Mouse (Mus musculus) heart, adult 9 months (tissue): ENCODE data around the gene Fgf16.
A peak's percentile ranks its signal among the peaks of the same experiment; 100 is the strongest.

ENCODE experiments used
- DNase-seq, 2 experiments: peaks; one replicate each; pipeline ENCODE4 v3.0.0; 2022; ENCODE audit warnings: low spot score in 2 of 2

Fgf16 gene

DNA sequence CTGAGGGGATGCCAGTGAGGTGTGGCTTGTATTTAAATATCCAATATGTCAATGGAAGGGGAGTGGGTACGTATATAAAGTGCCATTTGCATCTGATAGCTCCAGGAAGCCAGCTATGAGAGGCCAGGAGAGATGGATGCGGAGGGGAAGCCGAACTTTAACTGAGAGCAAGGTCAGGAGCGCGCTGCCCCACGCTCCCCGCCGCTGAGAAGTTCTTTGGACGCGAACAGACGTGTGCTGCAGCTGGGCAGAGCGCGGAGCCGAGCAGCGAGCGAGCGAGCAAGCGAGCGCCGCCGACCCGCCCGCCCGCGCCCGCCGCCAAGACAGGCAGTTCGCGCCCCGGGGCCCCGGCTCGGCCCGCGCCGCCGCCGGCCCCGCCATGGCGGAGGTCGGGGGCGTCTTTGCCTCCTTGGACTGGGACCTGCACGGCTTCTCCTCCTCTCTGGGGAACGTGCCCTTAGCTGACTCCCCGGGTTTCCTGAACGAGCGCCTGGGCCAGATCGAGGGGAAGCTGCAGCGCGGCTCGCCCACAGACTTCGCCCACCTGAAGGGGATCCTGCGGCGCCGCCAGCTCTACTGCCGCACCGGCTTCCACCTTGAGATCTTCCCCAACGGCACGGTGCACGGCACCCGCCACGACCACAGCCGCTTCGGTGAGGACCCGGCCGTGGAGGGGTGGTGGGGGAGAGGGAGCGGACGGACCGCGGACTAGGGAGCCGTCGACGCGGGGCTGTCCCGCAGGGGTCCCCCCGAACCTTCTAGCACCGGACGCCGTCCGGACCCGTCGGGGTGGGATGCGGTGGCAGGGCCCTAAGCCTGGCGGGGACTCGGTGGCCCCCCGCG, at the start of gene Fgf16:
Gene Fgf16, plus strand, starts transcription at position 118 of the 843 bp plus-strand sequence.
- DNase-seq = peak in 1 of 2 experiments; percentile 2

DNA sequence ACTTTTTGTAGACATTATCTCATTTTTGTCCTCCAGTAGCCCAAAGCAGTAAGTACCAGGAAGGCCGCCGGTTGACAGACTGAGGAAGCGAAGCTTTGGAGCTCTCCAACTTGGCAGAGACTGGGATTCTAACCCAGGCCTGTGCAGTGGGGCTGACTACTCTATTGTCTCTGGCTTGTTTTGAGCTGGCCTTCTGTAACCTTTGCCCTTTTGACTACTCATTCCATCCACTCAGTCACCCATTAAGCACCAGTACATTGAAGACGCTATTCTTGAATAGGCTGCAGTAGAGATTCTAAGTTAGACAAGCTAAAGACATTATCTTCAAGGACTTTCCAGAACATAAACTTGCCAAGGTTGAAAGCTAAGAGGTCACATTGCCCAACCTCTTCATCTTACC, 49.3 kb upstream of the Fgf16 start:
- no peak for DNase-seq

DNA sequence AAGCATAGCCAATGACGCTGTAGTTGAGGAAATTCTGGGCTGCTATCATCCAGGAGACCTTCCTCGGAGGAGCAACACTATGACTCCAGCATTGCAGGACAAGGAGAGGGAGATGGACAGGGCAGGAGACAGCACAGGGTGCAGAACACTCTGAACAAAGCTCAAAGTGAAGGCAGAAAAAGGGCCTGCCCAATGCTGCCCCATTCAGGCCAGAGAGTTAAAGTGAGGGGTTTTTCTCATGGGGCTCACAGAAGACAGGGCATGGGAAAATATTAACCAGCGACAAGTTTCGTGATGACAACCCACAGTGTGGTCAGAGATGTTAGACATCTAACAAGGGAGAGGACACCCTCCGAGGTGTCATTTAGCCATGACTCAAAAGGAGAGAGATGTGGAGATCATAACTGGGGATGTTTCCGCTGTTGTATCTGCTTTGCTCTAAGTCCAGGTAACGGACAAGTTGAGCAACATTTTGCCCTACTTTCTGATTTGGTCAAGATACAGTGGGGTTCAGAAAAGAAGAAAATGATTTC, 48.2 kb upstream of the Fgf16 start:
- DNase-seq = no peak

DNA sequence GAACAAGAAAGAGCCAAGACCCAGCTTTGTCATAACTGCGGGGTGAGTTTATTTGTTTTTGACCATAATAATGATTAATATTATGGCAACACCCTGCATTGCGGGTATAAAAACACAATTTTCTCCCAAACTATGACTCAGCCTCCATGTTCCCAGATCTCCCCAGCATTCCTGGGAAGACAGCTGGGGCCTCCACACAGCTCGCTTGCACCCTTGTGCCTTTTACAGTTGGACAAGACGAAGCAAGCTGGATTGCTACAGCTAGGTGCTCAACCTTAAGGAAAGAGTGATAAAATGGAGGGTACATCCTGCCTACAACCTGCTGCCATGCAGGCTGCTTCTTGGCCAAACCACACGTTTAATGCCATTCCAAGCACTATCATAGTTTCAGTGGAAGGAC, 45.7 kb upstream of the Fgf16 start:
- DNase-seq = no peak

DNA sequence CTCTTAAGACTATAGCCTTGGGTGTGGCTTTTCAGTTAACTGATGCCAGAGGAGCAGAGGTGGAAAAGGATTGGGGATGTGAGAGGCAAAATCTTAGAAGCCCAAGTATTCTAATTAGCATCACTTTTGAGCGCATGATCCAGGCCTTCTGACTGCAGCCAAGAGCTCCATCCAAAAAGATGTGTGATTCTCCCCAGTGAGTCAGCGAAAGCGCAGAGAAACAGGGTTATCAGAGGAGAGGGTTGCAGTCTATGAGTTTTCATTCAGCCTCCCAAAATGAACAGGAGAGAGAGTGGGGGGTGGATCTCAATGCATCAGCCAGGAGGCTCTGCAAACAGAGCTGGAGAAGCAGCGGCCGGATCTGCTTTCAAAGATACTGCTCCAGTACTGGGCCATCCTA, 45.1 kb upstream of the Fgf16 start:
- DNase-seq = no peak

DNA sequence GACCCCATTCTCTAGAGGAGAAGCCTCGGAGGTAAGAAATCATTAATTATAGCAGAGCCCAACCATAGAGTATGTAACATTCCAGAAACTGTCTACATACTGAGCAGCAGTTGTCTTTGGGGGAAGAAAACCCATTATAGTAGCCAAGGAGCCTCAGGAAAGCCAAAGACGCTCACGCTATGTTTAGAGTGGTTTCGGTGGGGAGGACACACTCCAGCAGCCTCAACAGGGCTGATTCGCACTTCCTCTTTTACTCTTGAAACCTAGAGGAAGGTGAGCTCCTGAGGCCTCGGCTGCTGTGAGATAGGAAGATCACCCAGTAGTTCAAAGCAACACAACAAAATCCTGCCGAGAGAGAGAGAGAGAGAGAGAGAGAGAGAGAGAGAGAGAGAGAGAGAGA, 39.9 kb upstream of the Fgf16 start:
- DNase-seq = no peak

DNA sequence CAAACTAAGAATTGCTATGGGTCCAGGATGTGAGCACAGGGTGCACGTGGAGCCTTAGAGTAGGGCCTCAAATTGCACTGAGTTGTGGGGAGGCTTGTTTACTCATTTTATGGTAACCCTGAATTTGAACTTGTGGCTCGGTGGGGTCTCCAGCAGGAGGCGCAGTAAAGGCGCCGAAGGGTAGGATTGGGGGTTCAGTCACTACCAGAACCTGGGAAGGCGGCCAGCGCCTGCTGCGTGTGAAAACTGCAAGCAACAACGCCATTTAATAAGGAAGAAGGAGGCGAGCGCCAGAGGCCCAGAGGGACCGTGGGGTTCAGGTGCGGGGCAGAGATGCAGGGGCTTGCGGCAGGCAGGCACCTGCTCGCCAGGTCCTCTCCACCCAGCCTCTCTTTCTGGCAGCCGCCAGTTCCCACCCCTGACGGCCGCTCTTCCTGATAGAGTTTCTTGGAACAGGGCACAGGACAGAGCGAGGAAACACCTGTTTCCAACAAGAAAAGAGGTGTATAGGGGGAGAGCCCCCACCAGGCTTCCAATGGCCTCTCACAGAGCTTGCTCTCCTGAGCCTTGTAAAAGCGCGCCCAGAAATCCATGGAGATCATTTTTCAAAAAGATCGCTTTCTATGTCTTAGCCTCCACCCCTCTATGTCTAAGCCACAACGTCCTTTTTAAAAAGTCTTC, 1.1 kb upstream of the Fgf16 start:
- no peak for DNase-seq

DNA sequence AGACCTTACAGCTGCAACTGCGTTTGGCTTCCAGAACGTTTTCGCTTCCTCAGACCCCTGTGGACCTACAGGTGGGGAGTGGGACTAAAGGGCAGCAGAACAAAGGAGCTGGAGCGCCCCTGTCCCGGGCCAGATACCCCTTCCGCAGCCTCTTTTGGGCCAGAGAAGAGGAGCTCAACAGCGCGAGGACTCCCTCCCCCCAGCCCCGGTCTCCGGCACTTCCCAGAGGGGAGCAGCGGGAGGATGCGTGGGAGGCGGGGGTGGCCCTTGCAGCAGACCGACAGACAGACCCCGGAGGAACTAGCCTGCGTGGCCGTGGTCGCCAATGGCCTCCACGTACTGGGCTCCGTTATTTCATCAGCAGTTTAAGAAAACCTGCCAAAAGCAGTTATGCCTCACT, 467 bp upstream of the Fgf16 start:
- peak in 1 of 2 experiments; percentile 28 for DNase-seq

DNA sequence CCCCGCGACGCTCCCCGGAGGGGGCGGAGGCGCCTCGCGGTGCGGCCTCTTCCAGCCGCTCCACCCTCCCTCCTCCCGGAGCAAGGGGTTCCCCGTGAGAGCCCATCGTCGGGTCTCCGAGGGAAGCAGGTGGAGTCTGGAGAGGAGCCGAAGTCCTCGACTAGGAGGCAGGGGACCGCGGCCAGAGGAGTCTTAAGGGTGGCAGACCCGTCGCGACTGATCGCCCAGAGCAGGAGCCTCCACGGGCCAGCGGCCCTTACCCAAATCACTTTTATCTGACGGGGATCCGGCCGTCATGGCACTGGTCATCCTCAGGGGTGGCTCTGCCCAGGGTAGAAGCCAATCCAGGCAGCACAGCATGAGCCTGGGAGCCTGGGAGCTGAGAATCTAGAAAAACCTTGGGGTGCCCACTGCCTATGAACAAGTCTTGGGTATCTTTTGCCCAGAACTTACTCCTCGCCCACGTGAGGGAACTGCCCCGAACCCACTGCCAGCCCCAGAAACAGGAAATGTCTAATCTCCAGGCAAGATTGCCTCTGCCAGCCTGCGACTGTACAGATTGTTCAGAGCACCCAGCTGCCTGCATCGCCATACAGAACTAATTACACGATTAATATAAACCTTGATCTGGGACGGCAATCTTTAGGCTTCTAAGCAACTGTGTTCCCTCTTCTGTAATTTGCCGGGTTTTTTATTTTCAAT, 1.1 kb downstream of the Fgf16 start:
- peak in 1 of 2 experiments; percentile 4 for DNase-seq

DNA sequence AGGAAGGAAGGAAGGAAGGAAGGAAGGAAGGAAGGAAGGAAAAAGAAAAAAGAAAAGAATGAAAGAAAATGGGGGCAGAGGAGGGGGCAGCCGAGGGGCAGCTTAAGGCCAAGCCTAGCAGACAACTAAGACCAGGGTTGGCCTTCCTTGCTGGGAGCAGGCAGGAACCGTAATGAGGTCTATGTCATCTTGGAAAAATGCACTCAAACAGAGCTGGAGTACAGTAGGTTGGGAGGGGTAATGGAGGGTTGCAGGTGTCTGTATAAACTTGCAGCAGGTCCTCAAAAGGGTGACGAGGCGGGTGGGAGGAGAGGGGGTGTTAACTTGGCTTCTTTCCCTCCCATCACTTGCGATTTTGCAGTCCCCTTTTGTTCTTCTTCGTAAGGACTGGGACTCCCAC, 1.9 kb downstream of the Fgf16 start:
- DNase-seq = no peak

DNA sequence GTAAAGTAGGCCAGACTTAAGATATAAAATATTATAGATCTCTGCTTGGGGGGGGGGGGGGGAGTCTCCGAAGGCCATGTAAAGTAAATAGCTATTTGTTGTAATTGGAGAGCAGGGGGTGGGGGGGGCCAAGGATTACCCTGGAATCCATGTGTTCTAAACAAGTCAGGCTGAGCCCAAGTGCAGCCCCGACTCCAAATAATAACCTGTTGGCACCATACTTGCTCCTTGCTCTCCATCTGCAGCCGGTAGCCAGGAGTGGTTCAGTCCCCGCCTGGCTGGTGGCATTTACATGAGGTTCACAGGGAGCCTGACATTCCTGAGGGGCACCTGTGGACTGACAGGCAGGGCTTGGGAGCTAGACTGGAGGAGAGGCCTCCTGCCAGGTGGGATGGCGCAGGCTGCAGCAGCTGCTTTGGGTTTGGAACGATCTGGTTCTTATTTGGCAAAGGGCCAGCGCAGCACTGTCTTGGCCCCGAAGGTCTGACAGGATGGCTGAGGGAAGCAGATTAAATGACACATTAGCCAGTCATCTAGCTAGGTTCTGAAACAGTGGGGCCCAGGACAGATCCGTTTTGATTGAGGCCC, 3.2 kb downstream of the Fgf16 start:
- DNase-seq = peak; percentile 15 to 26

DNA sequence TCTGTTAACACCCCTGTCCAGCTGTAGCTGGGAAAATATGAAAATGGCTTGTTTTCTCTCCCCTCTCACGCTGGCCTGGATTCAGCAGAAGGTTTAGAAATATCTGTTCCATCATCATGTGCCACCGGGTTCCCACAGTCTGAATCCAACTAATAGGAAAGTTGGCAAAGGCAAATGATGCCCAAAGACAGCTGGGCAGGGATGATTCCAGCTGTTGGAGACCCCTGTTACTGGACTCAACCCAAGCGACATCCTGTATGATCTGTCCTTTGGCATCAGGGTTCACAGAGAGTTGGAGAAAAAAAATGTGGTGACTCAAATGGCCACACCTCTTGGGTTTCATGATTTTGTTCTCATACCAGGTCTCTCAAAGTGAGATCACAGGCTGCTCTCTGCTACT, 3.9 kb downstream of the Fgf16 start:
- DNase-seq = no peak

DNA sequence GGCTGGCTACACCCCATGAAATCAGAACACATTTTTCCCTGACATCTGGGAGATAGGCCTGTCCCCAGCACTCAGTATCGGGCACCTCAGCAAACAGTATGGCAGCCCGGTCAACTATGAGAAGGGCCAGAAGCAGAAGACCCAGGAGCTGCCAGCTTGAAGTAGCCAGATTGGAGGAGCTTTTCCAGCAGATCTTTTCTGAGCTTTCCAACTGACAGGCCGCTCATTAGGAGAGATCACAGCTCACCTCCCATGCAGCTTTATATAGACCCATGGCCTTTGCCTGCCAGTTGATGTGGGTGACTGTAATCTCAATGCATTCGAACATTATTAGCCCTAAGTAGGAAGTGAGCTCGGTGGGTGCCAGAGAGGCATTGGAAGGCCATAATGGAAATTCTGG, 9.2 kb downstream of the Fgf16 start:
- peak; percentile 42 to 62 for DNase-seq

DNA sequence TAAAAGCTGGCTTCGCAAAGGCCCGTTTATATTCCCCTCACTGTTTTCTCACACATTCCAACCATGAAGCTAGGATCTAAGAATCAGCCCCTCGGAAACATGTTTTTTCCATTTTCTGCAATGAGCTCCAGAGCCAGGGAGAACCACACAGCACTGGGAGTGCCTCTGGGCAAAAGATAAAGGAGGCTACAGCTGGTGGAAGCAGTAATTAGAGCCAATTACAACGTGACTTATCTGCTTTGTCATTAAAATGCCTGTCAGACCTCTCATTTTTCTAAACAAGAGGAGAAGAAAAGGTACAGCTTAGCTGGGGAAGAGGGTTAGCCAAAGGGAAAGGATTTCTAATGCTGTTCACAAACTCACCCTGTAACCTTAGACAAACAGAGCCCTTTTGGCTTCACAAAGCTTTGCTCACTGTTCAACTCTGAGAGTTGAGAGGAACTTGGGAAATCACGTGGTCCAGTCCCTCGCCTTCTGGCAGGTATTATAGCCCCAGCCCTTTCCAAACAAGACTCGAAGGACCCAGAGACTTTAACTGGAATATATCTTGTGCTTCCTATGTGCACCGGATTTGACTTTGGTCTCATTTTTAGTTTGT, 30.8 kb downstream of the Fgf16 start:
- no peak for DNase-seq

DNA sequence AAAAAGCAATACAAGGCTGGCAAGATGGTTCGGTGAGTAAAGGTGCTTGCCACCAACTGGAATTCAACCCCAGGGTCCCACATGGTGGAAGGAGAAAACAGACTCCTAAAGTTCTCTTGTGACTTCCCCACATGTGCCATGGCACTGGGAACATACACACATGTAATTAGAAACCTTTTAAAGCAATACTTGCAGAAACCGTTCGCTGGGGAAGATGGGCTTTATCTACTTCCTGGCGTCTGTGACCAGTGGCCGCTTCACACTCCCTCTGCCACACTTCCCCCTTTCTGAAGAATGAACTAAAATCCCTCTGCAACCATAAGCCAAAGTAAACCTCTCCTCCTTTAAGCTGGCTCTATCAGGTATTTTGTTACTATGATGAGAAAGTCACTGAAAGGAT, 60.4 kb downstream of the Fgf16 start:
- DNase-seq = no peak
